Mouse (Mus musculus): ENCODE measurements at regions not wholly inside any gene's neighbourhood (a gene's known extent, or its start where the extent isn't known, plus 50 kb on each side); places are given as distances from the start of the nearest gene placed in this dataset.
"Not testable (repeated sequence)": the region's sequence is repeated elsewhere in the genome, so short reads cannot be mapped to it uniquely, and the experiment has no call there.

GRCm38 (mm10) chr6:102780830-102781229 lies 207.9 kb upstream of the Cntn3 start:
- no peak for DNase-seq

GRCm38 (mm10) chr6:102774580-102774979 lies 201.7 kb upstream of the Cntn3 start:
- no peak for DNase-seq

- no peak for DNase-seq
Observed at GRCm38 (mm10) chr6:102762357-102762756, 189.5 kb upstream of the Cntn3 start.

- no peak for DNase-seq
Observed at GRCm38 (mm10) chr6:102755010-102755409, 182.1 kb upstream of the Cntn3 start.

- DNase-seq: not testable (repeated sequence)
Observed at GRCm38 (mm10) chr6:102750161-102750560, 177.3 kb upstream of the Cntn3 start.

GRCm38 (mm10) chr6:102746440-102746839 lies 173.5 kb upstream of the Cntn3 start:
- DNase-seq: not testable (repeated sequence)

GRCm38 (mm10) chr6:102737237-102737636 lies 164.3 kb upstream of the Cntn3 start:
- peak; percentile 1 for DNase-seq

- DNase-seq: no peak
Observed at GRCm38 (mm10) chr6:102733751-102734150, 160.8 kb upstream of the Cntn3 start.

GRCm38 (mm10) chr6:102731995-102732394 lies 159.1 kb upstream of the Cntn3 start:
- no peak for DNase-seq

GRCm38 (mm10) chr6:102725751-102726150 lies 152.8 kb upstream of the Cntn3 start:
- no peak for DNase-seq

- no peak for DNase-seq
Observed at GRCm38 (mm10) chr6:102724315-102724714, 151.4 kb upstream of the Cntn3 start.

- DNase-seq: no peak
Observed at GRCm38 (mm10) chr6:102706862-102707261, 134.0 kb upstream of the Cntn3 start.
